Mouse (Mus musculus): ENCODE measurements at regions not wholly inside any gene's neighbourhood (a gene's known extent, or its start where the extent isn't known, plus 50 kb on each side); places are given as distances from the start of the nearest gene placed in this dataset.
A peak's percentile ranks its signal among the peaks of the same experiment; 100 is the strongest.

- Histone ChIP-seq H3K4me3 (replicated peaks) (no peak overlapping the region), H3K4me1 (replicated peaks) (no peaks in the 10 kb centered on the region), H3K27me3 (no peaks in the 10 kb centered on the region), H3K36me3 (no peaks in the 10 kb centered on the region), H3K4me2 (replicated peaks) (no peak overlapping the region), H3K27ac (no peak overlapping the region), H3K9me3 (no peaks in the 10 kb centered on the region), H3K9ac (replicated peaks) (no peak overlapping the region)
- ATAC-seq, result no peak
- 81% methylated on average over 1 of the region's 1 CpGs for WGBS
Measured at GRCm38 (mm10) chr13:16744237-16744636, 732.6 kb downstream of the Inhba start.

GRCm38 (mm10) chr13:16745644-16746043 is 734.0 kb downstream of the Inhba start:
- Histone ChIP-seq H3K9me3 (no peaks in the 10 kb centered on the region), H3K27ac (no peak overlapping the region), H3K27me3 (no peaks in the 10 kb centered on the region), H3K4me1 (replicated peaks) (no peaks in the 10 kb centered on the region), H3K4me3 (replicated peaks) (no peak overlapping the region), H3K4me2 (replicated peaks) (no peak overlapping the region), H3K9ac (replicated peaks) (no peak overlapping the region), H3K36me3 (no peaks in the 10 kb centered on the region)
- 98% methylated on average over 1 of the region's 1 CpGs for WGBS
- ATAC-seq, result no peak

GRCm38 (mm10) chr13:16746451-16746850 is 734.8 kb downstream of the Inhba start:
- WGBS, result 79% methylated on average over 1 of the region's 1 CpGs
- Histone ChIP-seq H3K9ac (replicated peaks) (no peak overlapping the region), H3K36me3 (no peaks in the 10 kb centered on the region), H3K27me3 (no peaks in the 10 kb centered on the region), H3K27ac (no peak overlapping the region), H3K4me3 (replicated peaks) (no peak overlapping the region), H3K4me1 (replicated peaks) (no peaks in the 10 kb centered on the region), H3K9me3 (no peaks in the 10 kb centered on the region), H3K4me2 (replicated peaks) (no peak overlapping the region)
- no peak for ATAC-seq

GRCm38 (mm10) chr13:16756264-16756663 is 744.6 kb downstream of the Inhba start:
- Histone ChIP-seq H3K27ac (no peak overlapping the region), H3K27me3 (no peaks in the 10 kb centered on the region), H3K36me3 (no peaks in the 10 kb centered on the region), H3K9ac (replicated peaks) (no peak overlapping the region), H3K4me1 (replicated peaks) (no peaks in the 10 kb centered on the region), H3K9me3 (no peaks in the 10 kb centered on the region), H3K4me2 (replicated peaks) (no peak overlapping the region), H3K4me3 (replicated peaks) (no peak overlapping the region)
- ATAC-seq, result no peak
- WGBS, result 60% methylated on average over 3 of the region's 3 CpGs

GRCm38 (mm10) chr13:16760045-16760444 is 748.4 kb downstream of the Inhba start:
- Histone ChIP-seq H3K27me3 (no peaks in the 10 kb centered on the region), H3K9me3 (no peaks in the 10 kb centered on the region), H3K4me1 (replicated peaks) (peaks cover 14% of the 10 kb centered on the region), H3K27ac (no peak overlapping the region), H3K4me2 (replicated peaks) (no peak overlapping the region), H3K36me3 (no peaks in the 10 kb centered on the region), H3K4me3 (replicated peaks) (no peak overlapping the region), H3K9ac (replicated peaks) (no peak overlapping the region)
- no peak for ATAC-seq

- H3K4me2 ChIP-seq (replicated peaks), result no peak overlapping the region
- H3K36me3 ChIP-seq, result no peaks in the 10 kb centered on the region
- H3K27me3 ChIP-seq, result no peaks in the 10 kb centered on the region
- H3K4me1 ChIP-seq (replicated peaks), result peaks cover 14% of the 10 kb centered on the region
- no peak overlapping the region for H3K9ac ChIP-seq (replicated peaks)
- no peak overlapping the region for H3K4me3 ChIP-seq (replicated peaks)
- no peaks in the 10 kb centered on the region for H3K9me3 ChIP-seq
- no peak for ATAC-seq
- WGBS, result 83% methylated on average over 4 of the region's 4 CpGs
- no peak overlapping the region for H3K27ac ChIP-seq
Measured at GRCm38 (mm10) chr13:16761415-16761814, 749.8 kb downstream of the Inhba start.

GRCm38 (mm10) chr13:16762326-16762725 is 750.7 kb downstream of the Inhba start:
- 50% methylated on average over 8 of the region's 8 CpGs for WGBS
- Histone ChIP-seq H3K4me1 (replicated peaks) (peaks cover 14% of the 10 kb centered on the region), H3K27ac (no peak overlapping the region), H3K4me3 (replicated peaks) (no peak overlapping the region), H3K4me2 (replicated peaks) (no peak overlapping the region), H3K36me3 (no peaks in the 10 kb centered on the region), H3K9me3 (no peaks in the 10 kb centered on the region), H3K27me3 (no peaks in the 10 kb centered on the region), H3K9ac (replicated peaks) (no peak overlapping the region)
- peak; percentile 46 for ATAC-seq

- ATAC-seq, result peak; percentile 77
- H3K4me1 ChIP-seq (replicated peaks), result peaks cover 14% of the 10 kb centered on the region
- H3K4me2 ChIP-seq (replicated peaks), result no peak overlapping the region
- H3K4me3 ChIP-seq (replicated peaks), result no peak overlapping the region
- H3K27me3 ChIP-seq, result no peaks in the 10 kb centered on the region
- no peak overlapping the region for H3K27ac ChIP-seq
- no peak overlapping the region for H3K9ac ChIP-seq (replicated peaks)
- WGBS, result 42% methylated on average over 8 of the region's 8 CpGs
- no peaks in the 10 kb centered on the region for H3K9me3 ChIP-seq
- H3K36me3 ChIP-seq, result no peaks in the 10 kb centered on the region
Measured at GRCm38 (mm10) chr13:16762727-16763512, 751.3 kb downstream of the Inhba start.

GRCm38 (mm10) chr13:16763746-16764145 is 752.1 kb downstream of the Inhba start:
- H3K4me3 ChIP-seq (replicated peaks), result no peak overlapping the region
- 11% methylated on average over 2 of the region's 2 CpGs for WGBS
- H3K4me2 ChIP-seq (replicated peaks), result no peak overlapping the region
- H3K27me3 ChIP-seq, result no peaks in the 10 kb centered on the region
- no peak overlapping the region for H3K9ac ChIP-seq (replicated peaks)
- peaks cover 14% of the 10 kb centered on the region for H3K4me1 ChIP-seq (replicated peaks)
- H3K27ac ChIP-seq, result no peak overlapping the region
- H3K36me3 ChIP-seq, result no peaks in the 10 kb centered on the region
- no peaks in the 10 kb centered on the region for H3K9me3 ChIP-seq
- ATAC-seq, result no peak

GRCm38 (mm10) chr13:16769409-16769808 is 757.8 kb downstream of the Inhba start:
- H3K4me3 ChIP-seq (replicated peaks), result no peak overlapping the region
- H3K9ac ChIP-seq (replicated peaks), result no peak overlapping the region
- no peak for ATAC-seq
- no peak overlapping the region for H3K4me2 ChIP-seq (replicated peaks)
- no peaks in the 10 kb centered on the region for H3K9me3 ChIP-seq
- no peaks in the 10 kb centered on the region for H3K27me3 ChIP-seq
- 10% methylated on average over 2 of the region's 2 CpGs for WGBS
- H3K4me1 ChIP-seq (replicated peaks), result peaks cover 12% of the 10 kb centered on the region; the same call in 1 of the 2 replicates
- H3K36me3 ChIP-seq, result no peaks in the 10 kb centered on the region
- no peak overlapping the region for H3K27ac ChIP-seq

GRCm38 (mm10) chr13:16769848-16770422 is 758.3 kb downstream of the Inhba start:
- Histone ChIP-seq H3K9me3 (no peaks in the 10 kb centered on the region), H3K27me3 (no peaks in the 10 kb centered on the region), H3K4me3 (replicated peaks) (no peak overlapping the region), H3K4me1 (replicated peaks) (peaks cover 12% of the 10 kb centered on the region; the same call in 1 of the 2 replicates), H3K36me3 (no peaks in the 10 kb centered on the region), H3K27ac (no peak overlapping the region), H3K9ac (replicated peaks) (no peak overlapping the region), H3K4me2 (replicated peaks) (no peak overlapping the region)
- WGBS, result 43% methylated on average over 6 of the region's 6 CpGs
- no peak for ATAC-seq

GRCm38 (mm10) chr13:16771845-16772244 is 760.2 kb downstream of the Inhba start:
- H3K4me3 ChIP-seq (replicated peaks), result no peak overlapping the region
- no peak overlapping the region for H3K4me2 ChIP-seq (replicated peaks)
- H3K4me1 ChIP-seq (replicated peaks), result peaks cover 12% of the 10 kb centered on the region; the same call in 1 of the 2 replicates
- H3K9me3 ChIP-seq, result no peaks in the 10 kb centered on the region
- no peak for ATAC-seq
- no peak overlapping the region for H3K27ac ChIP-seq
- H3K9ac ChIP-seq (replicated peaks), result no peak overlapping the region
- 90% methylated on average over 4 of the region's 4 CpGs for WGBS
- H3K36me3 ChIP-seq, result no peaks in the 10 kb centered on the region
- H3K27me3 ChIP-seq, result no peaks in the 10 kb centered on the region

All from midbrain, embryonic 13.5 days (tissue).